ENCODE assay signal across 8 mouse cellular contexts in the genomic region with DNA sequence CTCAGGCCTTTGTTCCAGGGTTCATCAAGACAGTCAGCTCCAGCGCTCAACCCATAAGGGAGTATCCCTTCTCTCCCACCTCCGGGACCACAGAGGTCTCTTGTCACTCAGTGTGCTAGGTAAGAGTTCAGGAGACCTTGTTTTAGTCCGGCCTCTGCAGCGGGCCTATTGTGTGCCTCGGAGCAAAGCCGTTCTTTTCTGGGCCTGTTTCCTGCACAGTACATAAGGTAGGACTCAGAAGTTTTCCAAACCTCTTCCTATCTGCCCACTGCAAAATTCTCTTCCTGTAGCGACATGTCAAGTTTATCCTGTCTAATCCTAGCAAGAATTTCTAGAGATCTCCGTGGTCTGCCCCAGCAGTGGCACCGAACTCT. TPM values are rescaled to one million over a fixed set of nuclear protein-coding genes. Genes with fewer than 3 reads are reported as not detected.
DNase-seq lines count a peak whose midpoint lies in the region; ATAC-seq lines count a peak whose summit lies in the region.

No protein-coding gene starts in this region.

- no peaks in the 10 kb centered on the region for H3K27me3 ChIP-seq in liver, embryonic 15.5 days

- peak overlapping the region; percentile 94 for H3K9ac ChIP-seq in liver, embryonic 15.5 days

- H3K4me1 ChIP-seq in liver, embryonic 15.5 days (replicated peaks) = peaks cover 47% of the 10 kb centered on the region

- H3K36me3 ChIP-seq in liver, embryonic 15.5 days (replicated peaks) = peaks cover 33% of the 10 kb centered on the region

- H3K9me3 ChIP-seq in liver, embryonic 15.5 days (replicated peaks) = no peaks in the 10 kb centered on the region

- ATAC-seq in liver, embryonic 15.5 days (ENCODE audit: insufficient read depth) = peak; percentile 13

- 13% methylated on average over 9 of the region's 9 CpGs for WGBS in liver, embryonic 15.5 days (ENCODE audit: insufficient replicate concordance)

- H3K4me2 ChIP-seq in liver, embryonic 15.5 days = peak overlapping the region; percentile 96

- DNase-seq in adrenal gland, adult 18-20 months (ENCODE audit: low spot score in 2 of 2) = peak; percentile 29 to 30
- DNase-seq in adrenal gland, postnatal 25 days = no peak
- peak; percentile 32 for DNase-seq in ovary, postnatal 14 days (ENCODE audit: low spot score)
- DNase-seq in ovary, adult 18-20 months (ENCODE audit: low spot score) = no peak
- DNase-seq in gonadal fat pad, adult 2 months (ENCODE audit: low read depth) = peak; percentile 72
- DNase-seq in right cerebral cortex, postnatal 25 days = no peak
- DNase-seq in T-cell, adult 2 months (ENCODE audit: low spot score) = no peak

- peak overlapping the region; percentile 90 for H3K4me3 ChIP-seq in liver, embryonic 15.5 days (replicated peaks)

- peak overlapping the region; percentile 93 for H3K27ac ChIP-seq in liver, embryonic 15.5 days (replicated peaks)

RNA-seq across cellular contexts. Expression of gene Phykpl, which starts 0.5 kb away (rescaled TPM):
- total RNA-seq in adrenal gland, adult 18-20 months (2021) = 10 to 100 TPM; 20.9 to 24.6 TPM
- total RNA-seq in adrenal gland, postnatal 25 days (2021) = 40.0 and 41.3 TPM in 2 replicates
- 25.6 and 28.9 TPM in 2 replicates for polyA plus RNA-seq in gonadal fat pad, adult 2 months (2012; rRNA removed)
- polyA plus RNA-seq in liver, embryonic 15.5 days (2015; fragmentation: Nextera tagmentation; extraction: Ambion mirVana) = 11.8 and 12.0 TPM in 2 replicates

RNA-seq across cellular contexts. Expression of gene Hnrnpab, which starts 22.6 kb away (rescaled TPM):
- total RNA-seq in adrenal gland, adult 18-20 months (2021) = 100 to 1,000 TPM; 254 to 336 TPM
- total RNA-seq in adrenal gland, postnatal 25 days (2021) = 304 and 331 TPM in 2 replicates
- polyA plus RNA-seq in gonadal fat pad, adult 2 months (2012; rRNA removed) = 113 and 206 TPM in 2 replicates
- 171 and 173 TPM in 2 replicates for polyA plus RNA-seq in liver, embryonic 15.5 days (2015; fragmentation: Nextera tagmentation; extraction: Ambion mirVana)

RNA-seq across cellular contexts. Expression of gene Nhp2, which starts 35.5 kb away (rescaled TPM):
- total RNA-seq in adrenal gland, adult 18-20 months (2021) = 10 to 100 TPM; 53.3 to 68.6 TPM
- total RNA-seq in adrenal gland, postnatal 25 days (2021) = 68.0 and 76.9 TPM in 2 replicates
- polyA plus RNA-seq in gonadal fat pad, adult 2 months (2012; rRNA removed) = 55.5 and 66.5 TPM in 2 replicates
- 92.3 and 95.6 TPM in 2 replicates for polyA plus RNA-seq in liver, embryonic 15.5 days (2015; fragmentation: Nextera tagmentation; extraction: Ambion mirVana)

RNA-seq across cellular contexts. Expression of gene Rmnd5b, which starts 51.7 kb away (rescaled TPM):
- total RNA-seq in adrenal gland, adult 18-20 months (2021) = 10 to 100 TPM; 30.0 to 47.2 TPM
- 54.7 and 55.8 TPM in 2 replicates for total RNA-seq in adrenal gland, postnatal 25 days (2021)
- polyA plus RNA-seq in gonadal fat pad, adult 2 months (2012; rRNA removed) = 74.5 and 88.8 TPM in 2 replicates
- polyA plus RNA-seq in liver, embryonic 15.5 days (2015; fragmentation: Nextera tagmentation; extraction: Ambion mirVana) = 20.0 and 21.1 TPM in 2 replicates

Comparison
In these comparisons a context has a peak if more than half of its experiments do, and no peak if none do; other contexts are left out.
1. DNase-seq: peak in adrenal gland, adult 18-20 months (2 of 2), ovary, postnatal 14 days (single experiment) and gonadal fat pad, adult 2 months (single experiment); none in adrenal gland, postnatal 25 days (single experiment), ovary, adult 18-20 months (single experiment), right cerebral cortex, postnatal 25 days (single experiment) and T-cell, adult 2 months (single experiment).